Mouse (Mus musculus) lung, embryonic 14.5 days (tissue): ENCODE measurements at regions not wholly inside any gene's neighbourhood (a gene's known extent, or its start where the extent isn't known, plus 50 kb on each side); places are given as distances from the start of the nearest gene placed in this dataset.
A peak's percentile ranks its signal among the peaks of the same experiment; 100 is the strongest.

Experiments
- ATAC-seq: fragments of 200-750 bp; cut with Nextera tagmentation; 2 replicates; pipeline ENCODE4 v1.8.0; 2017; ENCODE audit warnings: mild to moderate bottlenecking, moderate TSS enrichment, moderate library complexity; ENCODE audit not compliant: insufficient read depth
- DNase-seq: peaks from one replicate; pipeline ENCODE4 v3.0.0-alpha.2; 2015
- H3K27ac ChIP-seq: fragments of 300-500 bp; sonication (generic); 2 replicates; pipeline ENCODE4 v1.5.1; 2014; ENCODE audit warnings: low read depth, mild to moderate bottlenecking, moderate library complexity
- H3K27me3 ChIP-seq: fragments of 300-500 bp; sonication (generic); 2 replicates; pipeline ENCODE4 v1.6.1; 2014; ENCODE audit warnings: low read length, control low read depth; ENCODE audit not compliant: insufficient read depth
- H3K36me3 ChIP-seq: fragments of 300-500 bp; sonication (generic); 2 replicates; pipeline ENCODE4 v1.6.1; 2014; ENCODE audit warnings: control low read depth; ENCODE audit not compliant: insufficient read depth
- H3K4me1 ChIP-seq: fragments of 300-500 bp; sonication (generic); 2 replicates; pipeline ENCODE4 v1.6.1; 2014; ENCODE audit warnings: antibody characterized with exemption, control low read depth; ENCODE audit not compliant: insufficient read depth
- H3K4me2 ChIP-seq: fragments of 300-500 bp; sonication (generic); 2 replicates; pipeline ENCODE4 v1.6.1; 2014; ENCODE audit warnings: mild to moderate bottlenecking
- H3K4me3 ChIP-seq: fragments of 300-500 bp; sonication (generic); 2 replicates; pipeline ENCODE4 v1.5.1; 2014; ENCODE audit warnings: low read depth, low read length
- H3K9ac ChIP-seq: fragments of 300-500 bp; sonication (generic); 2 replicates; pipeline ENCODE4 v1.6.1; 2014
- H3K9me3 ChIP-seq: fragments of 300-500 bp; sonication (generic); 2 replicates; pipeline ENCODE4 v1.6.1; 2016; ENCODE audit warnings: low read depth, low read length, control low read depth
- CTCF ChIP-seq: IDR thresholded peaks from 2 replicates; pipeline ENCODE4 v1.5.1; 2016; ENCODE audit warnings: antibody characterized with exemption, low read depth
- WGBS: fragments of 180-500 bp; shearing (Covaris S2); extraction: QIAGEN DNeasy Blood & Tissue Kit; methylation state at CpG from one replicate; pipeline ENCODE4 v1.1.7; 2014; 5-methylcytosine and 5-hydroxymethylcytosine counted together

DNA sequence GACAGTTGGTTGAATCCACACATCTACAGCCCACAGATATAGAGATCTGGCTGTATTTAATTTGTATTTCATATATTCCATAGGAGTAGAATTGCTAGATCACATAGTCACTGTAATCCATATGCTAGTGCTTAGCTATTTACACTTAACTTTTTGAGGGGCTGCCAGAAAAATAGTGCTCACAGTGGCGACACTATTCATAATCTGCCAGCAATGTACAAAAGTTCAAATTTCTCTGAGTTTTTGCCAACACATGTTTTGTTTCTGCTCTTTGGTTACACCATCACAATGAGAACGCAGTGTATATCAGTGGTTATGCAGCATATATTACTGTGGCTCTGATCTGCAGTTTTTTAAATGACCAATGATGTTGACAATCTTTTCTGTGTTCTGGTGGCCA, 175.2 kb downstream of the En1 start:
- Histone ChIP-seq H3K4me3 (no peak overlapping the region), H3K9ac (no peak overlapping the region), H3K4me1 (no peaks in the 10 kb centered on the region), H3K27me3 (no peaks in the 10 kb centered on the region), H3K4me2 (no peak overlapping the region), H3K36me3 (no peaks in the 10 kb centered on the region), H3K27ac (no peak overlapping the region), H3K9me3 (no peaks in the 10 kb centered on the region)
- WGBS, result 34% methylated on average over 2 of the region's 2 CpGs
- no peak for TF ChIP-seq CTCF
- peak; percentile 85 for DNase-seq
- peak; percentile 49; the same call in 1 of the 2 replicates for ATAC-seq

DNA sequence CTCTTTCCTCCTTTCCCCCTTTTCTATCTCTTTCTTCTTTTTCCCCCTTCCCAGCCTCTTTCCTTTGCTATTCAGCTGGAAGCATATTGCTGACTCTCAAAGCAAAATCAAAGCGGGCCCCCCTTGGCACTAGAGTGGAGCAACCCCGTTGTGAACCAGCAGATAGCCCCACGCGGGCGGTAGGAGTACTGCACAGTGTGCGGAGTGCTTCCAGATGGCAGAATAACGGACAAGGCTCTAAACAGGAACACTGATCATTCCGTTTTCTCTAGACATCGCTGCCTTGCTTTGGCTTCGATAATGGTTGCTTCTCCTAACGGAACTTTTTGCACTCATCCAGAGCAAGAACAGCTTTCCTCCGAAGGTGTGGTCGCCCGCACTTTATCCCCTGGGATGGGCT, 193.0 kb downstream of the En1 start:
- 0 out of 2 replicates have a peak, but pooled peaks have one; percentile 54 for ATAC-seq
- H3K4me2 ChIP-seq, result no peak overlapping the region

DNA sequence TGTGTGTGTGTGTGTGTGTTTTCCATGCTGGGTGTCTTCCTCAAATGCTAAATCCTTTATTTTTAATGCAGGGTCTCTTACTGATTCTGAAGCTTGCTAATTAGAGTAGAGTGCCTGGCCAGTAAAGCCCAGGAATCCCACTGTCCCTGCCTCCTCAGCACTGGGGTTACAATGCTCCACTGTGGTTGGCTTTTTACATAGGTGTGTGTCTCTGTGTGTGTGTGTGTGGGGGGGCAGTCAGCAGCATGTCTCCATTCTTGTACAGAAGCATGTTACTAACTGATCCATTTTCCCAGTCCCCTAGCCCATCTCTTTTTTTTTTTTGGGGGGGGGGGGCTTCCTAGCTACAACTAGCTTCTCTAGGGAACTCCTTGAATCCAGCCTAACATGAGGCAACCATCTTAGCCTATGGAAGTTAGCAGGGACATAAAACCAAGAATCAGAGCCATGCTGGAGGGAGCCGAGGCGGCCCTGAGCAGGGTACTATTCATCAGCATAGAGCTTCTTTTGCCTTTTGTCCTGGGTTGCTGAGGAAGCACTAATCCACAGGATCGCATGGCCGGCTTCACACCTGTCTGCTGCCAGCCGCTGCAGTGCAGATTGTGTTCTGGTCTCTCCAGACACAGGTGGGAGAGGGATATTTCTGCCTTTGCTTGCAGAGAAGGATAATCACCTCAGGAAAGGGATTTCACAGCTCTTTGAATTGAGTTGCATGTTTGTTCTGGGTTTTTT, 199.2 kb downstream of the En1 start:
- H3K4me2 ChIP-seq, result no peak overlapping the region
- no peak overlapping the region for H3K4me3 ChIP-seq
- no peak for ATAC-seq
- no peaks in the 10 kb centered on the region for H3K9me3 ChIP-seq
- H3K4me1 ChIP-seq, result no peaks in the 10 kb centered on the region
- H3K9ac ChIP-seq, result no peak overlapping the region
- no peaks in the 10 kb centered on the region for H3K27me3 ChIP-seq
- no peak for DNase-seq
- H3K27ac ChIP-seq, result no peak overlapping the region
- 45% methylated on average over 5 of the region's 5 CpGs for WGBS
- H3K36me3 ChIP-seq, result no peaks in the 10 kb centered on the region
- no peak for TF ChIP-seq CTCF

More for the DNA sequence above, 193.0 kb downstream of the En1 start:
- Histone ChIP-seq H3K27ac (no peak overlapping the region), H3K4me1 (no peaks in the 10 kb centered on the region), H3K36me3 (no peaks in the 10 kb centered on the region), H3K27me3 (no peaks in the 10 kb centered on the region), H3K9me3 (no peaks in the 10 kb centered on the region), H3K9ac (no peak overlapping the region), H3K4me3 (no peak overlapping the region)
- TF ChIP-seq CTCF, result peak; percentile 33
- 54% methylated on average over 14 of the region's 14 CpGs for WGBS
- DNase-seq, result peak; percentile 65

DNA sequence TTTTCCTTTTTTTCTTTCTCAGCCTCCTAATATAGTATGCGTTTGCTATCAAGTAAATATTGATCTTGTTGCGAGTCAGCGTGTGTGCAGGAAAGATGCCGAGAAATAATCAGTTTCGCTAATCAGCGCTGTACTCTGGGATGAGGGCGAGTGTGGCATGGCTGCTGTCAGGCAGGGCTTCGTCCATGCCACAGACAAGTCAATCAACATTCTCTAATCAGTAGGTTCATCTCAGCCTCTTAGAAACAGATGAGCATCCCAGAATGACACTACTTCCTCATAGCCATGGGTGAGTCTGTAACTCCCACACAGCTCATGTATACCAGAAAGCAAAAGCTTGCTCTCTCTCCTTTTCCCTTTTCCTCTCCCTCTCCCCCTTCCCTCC, 199.8 kb downstream of the En1 start:
- H3K9ac ChIP-seq, result no peak overlapping the region
- ATAC-seq (no peak), DNase-seq (no peak)
- 48% methylated on average over 8 of the region's 8 CpGs for WGBS
- H3K36me3 ChIP-seq, result no peaks in the 10 kb centered on the region
- no peak for TF ChIP-seq CTCF
- H3K27me3 ChIP-seq, result no peaks in the 10 kb centered on the region
- no peaks in the 10 kb centered on the region for H3K9me3 ChIP-seq
- H3K4me1 ChIP-seq, result no peaks in the 10 kb centered on the region
- H3K27ac ChIP-seq, result no peak overlapping the region
- no peak overlapping the region for H3K4me3 ChIP-seq
- H3K4me2 ChIP-seq, result no peak overlapping the region

DNA sequence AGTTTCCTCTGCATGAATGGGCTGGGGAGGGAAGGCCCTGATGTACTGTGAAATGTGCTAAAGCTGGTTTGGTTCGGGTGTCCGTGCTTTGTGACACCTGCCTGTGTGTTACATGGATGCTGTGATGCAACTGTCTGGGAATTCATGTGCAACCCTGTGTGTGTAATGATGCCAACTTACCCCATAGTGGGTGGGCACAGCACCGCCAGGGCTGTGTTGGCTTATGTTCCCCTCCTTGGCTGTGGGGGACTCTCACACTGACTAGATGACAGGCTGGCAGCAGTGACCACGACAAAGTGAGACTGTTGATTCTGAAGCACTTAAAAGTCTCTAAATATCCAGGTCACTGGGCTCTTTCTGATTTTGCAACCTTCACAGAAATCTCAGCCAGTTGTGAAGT, 212.2 kb downstream of the En1 start:
- Histone ChIP-seq H3K4me1 (no peaks in the 10 kb centered on the region), H3K27me3 (no peaks in the 10 kb centered on the region), H3K27ac (no peak overlapping the region), H3K9me3 (no peaks in the 10 kb centered on the region), H3K9ac (no peak overlapping the region), H3K4me2 (no peak overlapping the region), H3K36me3 (no peaks in the 10 kb centered on the region), H3K4me3 (no peak overlapping the region)
- WGBS, result 57% methylated on average over 4 of the region's 4 CpGs
- no peak for DNase-seq
- no peak for TF ChIP-seq CTCF
- no peak for ATAC-seq

DNA sequence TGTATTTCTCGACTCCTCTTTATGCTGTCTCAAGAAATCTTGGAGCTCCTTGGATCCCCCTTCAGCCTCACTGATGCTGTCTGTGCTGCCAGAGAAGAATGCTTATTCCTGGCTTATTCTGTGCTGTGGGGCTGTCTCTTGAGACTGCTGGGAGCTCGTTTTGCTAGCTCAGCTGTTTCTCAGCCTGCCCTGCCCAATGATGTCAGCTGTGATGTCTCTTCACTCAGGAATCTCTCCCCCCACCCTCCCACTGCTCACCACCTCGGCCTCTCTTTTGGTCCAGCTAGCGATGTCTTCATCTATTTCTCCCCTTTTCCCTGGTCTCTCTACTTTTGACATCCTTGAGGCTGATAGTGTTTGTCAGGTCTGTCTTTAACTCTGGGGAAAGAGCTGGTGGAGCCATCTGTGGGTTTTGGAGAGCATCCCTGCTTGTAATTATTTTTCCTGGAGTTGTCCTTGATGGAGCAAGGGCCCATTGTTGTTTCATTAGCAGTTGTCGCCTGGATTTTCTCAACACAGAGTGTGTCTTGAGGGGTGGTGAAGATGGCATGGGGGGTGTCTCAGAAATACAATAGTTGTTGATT, 214.1 kb downstream of the En1 start:
- Histone ChIP-seq H3K27me3 (no peaks in the 10 kb centered on the region), H3K27ac (no peak overlapping the region), H3K4me2 (no peak overlapping the region), H3K36me3 (no peaks in the 10 kb centered on the region), H3K9me3 (no peaks in the 10 kb centered on the region), H3K4me3 (no peak overlapping the region), H3K9ac (no peak overlapping the region), H3K4me1 (no peaks in the 10 kb centered on the region)
- ATAC-seq (no peak; the same call in 1 of the 2 replicates), DNase-seq (no peak)
- no peak for TF ChIP-seq CTCF
- 37% methylated on average over 5 of the region's 5 CpGs for WGBS

DNA sequence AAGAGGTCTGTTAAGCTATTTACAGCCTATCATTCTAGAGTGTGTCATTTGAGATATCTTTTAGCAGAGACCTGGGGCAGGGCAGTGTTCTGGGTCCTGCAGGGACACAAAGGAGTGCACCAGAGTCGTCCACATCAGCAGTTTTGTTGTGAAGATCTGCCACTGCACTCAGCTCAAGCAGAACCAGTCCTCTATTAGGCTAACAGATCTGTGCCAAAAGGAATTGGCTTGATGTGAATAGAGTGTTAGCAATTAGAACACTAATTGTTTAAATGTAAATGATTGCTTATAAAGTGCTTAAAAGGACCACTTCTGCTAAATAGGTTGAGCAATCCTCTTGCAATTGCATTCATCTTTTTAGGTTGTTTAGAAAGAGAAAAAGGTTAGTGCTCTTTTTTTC, 215.3 kb downstream of the En1 start:
- no peaks in the 10 kb centered on the region for H3K27me3 ChIP-seq
- no peak overlapping the region for H3K27ac ChIP-seq
- H3K9ac ChIP-seq, result no peak overlapping the region
- WGBS, result 18% methylated on average over 1 of the region's 1 CpGs
- no peaks in the 10 kb centered on the region for H3K4me1 ChIP-seq
- H3K36me3 ChIP-seq, result no peaks in the 10 kb centered on the region
- no peak overlapping the region for H3K4me2 ChIP-seq
- no peak overlapping the region for H3K4me3 ChIP-seq
- ATAC-seq (no peak), DNase-seq (no peak)
- TF ChIP-seq CTCF, result no peak
- no peaks in the 10 kb centered on the region for H3K9me3 ChIP-seq
